Comparison of ENCODE assay signal across 8 mouse cellular contexts in the genomic region with DNA sequence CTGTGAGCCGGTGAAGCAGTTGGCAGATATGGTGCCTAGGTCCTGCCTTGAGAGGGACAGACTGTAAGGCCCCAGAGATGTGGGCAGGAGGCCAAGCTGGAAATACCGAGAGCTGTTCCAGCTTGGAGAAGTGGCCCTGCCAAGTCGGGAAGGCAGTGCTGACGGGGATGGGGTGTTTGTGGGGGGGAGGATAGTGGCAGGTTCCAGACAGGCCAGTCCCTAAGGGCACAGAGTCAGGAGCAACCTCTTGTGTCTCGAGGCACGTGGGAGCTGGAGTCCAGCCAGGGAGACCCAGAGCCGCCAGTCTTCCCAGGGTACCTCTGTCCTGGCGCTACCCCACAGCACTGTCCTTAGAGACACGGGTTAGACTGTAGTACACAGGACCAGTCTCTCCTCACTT. TPM values are rescaled to one million over a fixed set of nuclear protein-coding genes. Genes with fewer than 3 reads are reported as not detected.
A peak's percentile ranks its signal among the peaks of the same experiment; 100 is the strongest.
DNase-seq lines count a peak whose midpoint lies in the region; ATAC-seq and TF ChIP-seq lines count a peak whose summit lies in the region.

No protein-coding gene starts in this region.

- H3K4me3 ChIP-seq in hindbrain, embryonic 10.5 days = no peak overlapping the region
- H3K4me3 ChIP-seq in hindbrain, embryonic 11.5 days (ENCODE audit: low read depth, low read length) = no peak overlapping the region
- H3K4me3 ChIP-seq in hindbrain, embryonic 12.5 days = no peak overlapping the region
- H3K4me3 ChIP-seq in midbrain, postnatal 0 days (ENCODE audit: low read depth, low read length) = no peak overlapping the region

- H3K36me3 ChIP-seq in hindbrain, embryonic 10.5 days = peaks cover 15% of the 10 kb centered on the region
- H3K36me3 ChIP-seq in hindbrain, embryonic 11.5 days (ENCODE audit: control insufficient read depth, insufficient read depth, low read length) = no peaks in the 10 kb centered on the region
- no peaks in the 10 kb centered on the region for H3K36me3 ChIP-seq in hindbrain, embryonic 12.5 days
- H3K36me3 ChIP-seq in midbrain, postnatal 0 days (ENCODE audit: insufficient read depth, low read length) = no peaks in the 10 kb centered on the region

- WGBS in hindbrain, embryonic 10.5 days = 86% methylated on average over 9 of the region's 9 CpGs
- WGBS in hindbrain, embryonic 11.5 days = 79% methylated on average over 9 of the region's 9 CpGs
- WGBS in hindbrain, embryonic 12.5 days = 74% methylated on average over 8 of the region's 9 CpGs
- 49% methylated on average over 9 of the region's 9 CpGs for WGBS in midbrain, postnatal 0 days

- H3K27me3 ChIP-seq in hindbrain, embryonic 10.5 days (ENCODE audit: insufficient read depth, poor library complexity, severe bottlenecking) = no peaks in the 10 kb centered on the region
- H3K27me3 ChIP-seq in hindbrain, embryonic 11.5 days (ENCODE audit: control insufficient read depth, insufficient read depth, low read length) = no peaks in the 10 kb centered on the region
- no peaks in the 10 kb centered on the region for H3K27me3 ChIP-seq in hindbrain, embryonic 12.5 days
- H3K27me3 ChIP-seq in midbrain, postnatal 0 days (ENCODE audit: insufficient read depth, low read length) = no peaks in the 10 kb centered on the region

- no peak for ATAC-seq in hindbrain, embryonic 11.5 days (ENCODE audit: low FRiP score)
- no peak for ATAC-seq in hindbrain, embryonic 12.5 days (ENCODE audit: low FRiP score)
- peak; percentile 60; the same call in 1 of the 2 replicates for ATAC-seq in midbrain, postnatal 0 days (ENCODE audit: low FRiP score)

- H3K9me3 ChIP-seq in hindbrain, embryonic 10.5 days = no peaks in the 10 kb centered on the region
- H3K9me3 ChIP-seq in hindbrain, embryonic 11.5 days (ENCODE audit: control insufficient read depth, low read length) = no peaks in the 10 kb centered on the region
- H3K9me3 ChIP-seq in hindbrain, embryonic 12.5 days (replicated peaks) = no peaks in the 10 kb centered on the region
- no peaks in the 10 kb centered on the region for H3K9me3 ChIP-seq in midbrain, postnatal 0 days (ENCODE audit: low read length)

- H3K9ac ChIP-seq in hindbrain, embryonic 11.5 days (ENCODE audit: low read depth, low read length) = no peak overlapping the region
- no peak overlapping the region for H3K9ac ChIP-seq in hindbrain, embryonic 12.5 days
- no peak overlapping the region for H3K9ac ChIP-seq in midbrain, postnatal 0 days (replicated peaks; ENCODE audit: low read length, poor library complexity, severe bottlenecking)

- peak overlapping the region; percentile 50; the same call in 1 of the 2 replicates for H3K27ac ChIP-seq in hindbrain, embryonic 10.5 days
- no peak overlapping the region for H3K27ac ChIP-seq in hindbrain, embryonic 11.5 days (ENCODE audit: low read depth, low read length)
- peak overlapping the region; percentile 40; the same call in 1 of the 2 replicates for H3K27ac ChIP-seq in hindbrain, embryonic 12.5 days
- H3K27ac ChIP-seq in midbrain, postnatal 0 days (ENCODE audit: low read depth, low read length) = no peak overlapping the region

- no peak for DNase-seq in hindbrain, embryonic 10.5 days (ENCODE audit: low spot score)
- no peak for DNase-seq in hindbrain, embryonic 11.5 days (ENCODE audit: low spot score)
- DNase-seq in cerebellum, adult 18-20 months = peak; percentile 78 to 84
- DNase-seq in gastrocnemius, adult 18-20 months (ENCODE audit: low spot score) = peak; percentile 95
- DNase-seq in layer of hippocampus, postnatal 14 days (ENCODE audit: low spot score in 2 of 2) = peak; percentile 52 to 80
- DNase-seq in midbrain, postnatal 0 days (ENCODE audit: low spot score) = peak; percentile 91
- DNase-seq in B cell, adult 2 months = no peak

- H3K4me2 ChIP-seq in hindbrain, embryonic 11.5 days (replicated peaks; ENCODE audit: low read depth, low read length) = no peak overlapping the region
- H3K4me2 ChIP-seq in hindbrain, embryonic 12.5 days (replicated peaks) = no peak overlapping the region
- H3K4me2 ChIP-seq in midbrain, postnatal 0 days (ENCODE audit: low read depth, low read length, poor library complexity, severe bottlenecking) = no peak overlapping the region

- no peak for TF ChIP-seq CTCF in midbrain, postnatal 0 days (IDR thresholded peaks at IDR 0.05)

- H3K4me1 ChIP-seq in hindbrain, embryonic 10.5 days (replicated peaks) = peaks cover 73% of the 10 kb centered on the region
- H3K4me1 ChIP-seq in hindbrain, embryonic 11.5 days (replicated peaks; ENCODE audit: control insufficient read depth, insufficient read depth, low read length) = no peaks in the 10 kb centered on the region
- peaks cover 48% of the 10 kb centered on the region for H3K4me1 ChIP-seq in hindbrain, embryonic 12.5 days
- no peaks in the 10 kb centered on the region for H3K4me1 ChIP-seq in midbrain, postnatal 0 days (ENCODE audit: insufficient read depth, low read length)

RNA-seq across cellular contexts. Expression of gene Smad6, which starts 53.3 kb away (rescaled TPM):
- 5.3 and 6.7 TPM in 2 replicates for polyA plus RNA-seq in hindbrain, embryonic 10.5 days (2016; fragmentation: Nextera tagmentation; extraction: Ambion mirVana)
- 5.5 and 7.1 TPM in 2 replicates for polyA plus RNA-seq in hindbrain, embryonic 11.5 days (2014; fragmentation: Nextera tagmentation; extraction: Ambion mirVana)
- 1 to 10 TPM; 5.1 TPM for total RNA-seq in gastrocnemius, adult 18-20 months (2021)
- polyA plus RNA-seq in hindbrain, embryonic 12.5 days (2016; fragmentation: Nextera tagmentation; extraction: Ambion mirVana) = 12.4 and 13.0 TPM in 2 replicates
- 1 to 10 TPM; 2.6 to 2.9 TPM for total RNA-seq in layer of hippocampus, postnatal 14 days (2021)
- total RNA-seq in midbrain, postnatal 0 days (2014; rRNA removed) = 10.4 and 12.7 TPM in 2 replicates
- 0.97 and 1.2 TPM in 2 replicates for polyA plus RNA-seq in midbrain, postnatal 0 days (2015; fragmentation: Nextera tagmentation; extraction: Ambion mirVana)

Comparison
In these comparisons a context has a peak if more than half of its experiments do, and no peak if none do; other contexts are left out.
1. H3K27ac ChIP-seq: peak in hindbrain, embryonic 10.5 days (single experiment) and hindbrain, embryonic 12.5 days (single experiment); none in hindbrain, embryonic 11.5 days (single experiment) and midbrain, postnatal 0 days (single experiment).
2. DNase-seq: peak in cerebellum, adult 18-20 months (2 of 2), gastrocnemius, adult 18-20 months (single experiment), layer of hippocampus, postnatal 14 days (2 of 2) and midbrain, postnatal 0 days (single experiment); none in hindbrain, embryonic 10.5 days (single experiment), hindbrain, embryonic 11.5 days (single experiment) and B cell, adult 2 months (0 of 2).